In the genomic region with DNA sequence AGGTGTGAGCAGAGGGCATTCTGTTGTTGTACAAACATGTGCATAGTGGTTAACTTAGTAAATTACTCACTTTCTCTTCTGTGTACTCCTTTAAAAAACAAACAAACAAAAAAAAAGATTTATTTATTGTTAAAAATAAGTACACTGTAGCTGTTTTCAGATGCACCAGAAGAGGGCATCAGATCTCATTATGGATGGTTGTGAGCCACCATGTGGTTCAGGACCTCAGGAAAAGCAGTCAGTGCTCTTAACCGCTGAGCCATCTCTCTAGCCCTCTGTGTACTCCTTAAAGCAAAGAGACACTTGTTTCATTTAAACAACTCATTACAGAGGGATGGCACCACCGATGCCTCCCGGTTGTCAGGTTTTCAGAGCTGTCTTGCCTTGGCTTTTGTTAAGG, we compare ENCODE assay signal across 11 mouse cellular contexts. TPM values are rescaled to one million over a fixed set of nuclear protein-coding genes. Genes with fewer than 3 reads are reported as not detected.
DNase-seq lines count a peak whose midpoint lies in the region; ATAC-seq and TF ChIP-seq lines count a peak whose summit lies in the region.
"Had no signal": no experiment of that assay in that cellular context is flagged by ENCODE, and none has a peak within 500 bp of the region (broad histone marks: within the 10 kb centered on the region; RNA-seq: fewer than 3 reads in every experiment).

No protein-coding gene starts in this region.

- H3K4me1 ChIP-seq in lung, postnatal 0 days (ENCODE audit: insufficient read depth, low read depth, low read length), result no peaks in the 10 kb centered on the region
- no peaks in the 10 kb centered on the region for H3K4me1 ChIP-seq in intestine, embryonic 15.5 days (replicated peaks)

- DNase-seq in heart, postnatal 4 days, result peak; percentile 30
- DNase-seq in heart, adult 8-10 months (ENCODE audit: low spot score), result no peak
- DNase-seq in lung, postnatal 0 days (ENCODE audit: low spot score), result no peak
- no peak for DNase-seq in lung, postnatal 14 days
- peak; percentile 9 for DNase-seq in MN1 (ENCODE audit: low spot score)
- peak; percentile 35 for DNase-seq in naive thymus-derived CD4-positive, alpha-beta T cell, adult 2 months (ENCODE audit: low read depth)
- no peak for DNase-seq in right cerebral cortex, postnatal 14 days
- DNase-seq: cerebellum, adult 11 months; right cerebral cortex, postnatal 4 days; thymus, postnatal 14 days had no signal

- peak; percentile 55 for TF ChIP-seq CTCF in lung, postnatal 0 days (IDR thresholded peaks at IDR 0.05)

- no peak for TF ChIP-seq EP300 in lung, postnatal 0 days (IDR thresholded peaks at IDR 0.05)

- H3K36me3 ChIP-seq in lung, postnatal 0 days (ENCODE audit: insufficient read depth, low read length), result peaks cover 29% of the 10 kb centered on the region; the same call in 1 of the 2 replicates
- H3K36me3 ChIP-seq in intestine, embryonic 15.5 days, result peaks cover 20% of the 10 kb centered on the region; the same call in 1 of the 2 replicates

- no peak overlapping the region for H3K9ac ChIP-seq in lung, postnatal 0 days (replicated peaks; ENCODE audit: low read depth)
- H3K9ac ChIP-seq in intestine, embryonic 15.5 days, result no peak overlapping the region

- H3K4me3 ChIP-seq in lung, postnatal 0 days (ENCODE audit: low read depth, low read length), result no peak overlapping the region
- H3K4me3 ChIP-seq in intestine, embryonic 15.5 days (replicated peaks), result no peak overlapping the region

- H3K9me3 ChIP-seq in lung, postnatal 0 days (ENCODE audit: low read length), result no peaks in the 10 kb centered on the region
- no peaks in the 10 kb centered on the region for H3K9me3 ChIP-seq in intestine, embryonic 15.5 days

- WGBS in lung, postnatal 0 days, result 49% methylated on average over 3 of the region's 3 CpGs
- WGBS in intestine, embryonic 15.5 days, result 62% methylated on average over 3 of the region's 3 CpGs

- H3K27ac ChIP-seq in lung, postnatal 0 days (ENCODE audit: low read length), result no peak overlapping the region
- H3K27ac ChIP-seq in intestine, embryonic 15.5 days, result no peak overlapping the region

- no peaks in the 10 kb centered on the region for H3K27me3 ChIP-seq in lung, postnatal 0 days (replicated peaks; ENCODE audit: insufficient read depth, low read length)
- no peaks in the 10 kb centered on the region for H3K27me3 ChIP-seq in intestine, embryonic 15.5 days (replicated peaks)

- ATAC-seq in lung, postnatal 0 days, result no peak
- ATAC-seq in intestine, embryonic 15.5 days, result no peak

- H3K4me2 ChIP-seq in lung, postnatal 0 days (replicated peaks; ENCODE audit: low read depth, low read length), result no peak overlapping the region
- no peak overlapping the region for H3K4me2 ChIP-seq in intestine, embryonic 15.5 days (replicated peaks)

RNA-seq across cellular contexts. Expression of a gene that starts 16.5 kb away (rescaled TPM):
- 10 to 100 TPM; 13.2 to 14.5 TPM for total RNA-seq in heart, postnatal 4 days (2021)
- total RNA-seq in heart, adult 8-10 months (2022), result 1 to 10 TPM; 4.1 to 5.1 (median 4.8) TPM
- polyA plus RNA-seq in lung, postnatal 0 days (2015; fragmentation: Nextera tagmentation; extraction: Ambion mirVana), result 27.0 and 28.3 TPM in 2 replicates
- polyA plus RNA-seq in intestine, embryonic 15.5 days (2015; fragmentation: Nextera tagmentation; extraction: Ambion mirVana), result 35.4 and 39.7 TPM in 2 replicates

RNA-seq across cellular contexts. Expression of a gene that starts 46.9 kb away (rescaled TPM):
- total RNA-seq in heart, postnatal 4 days (2021), result 10 to 100 TPM; 55.5 to 58.6 TPM
- 10 to 100 TPM; 11.1 to 15.7 (median 13.5) TPM for total RNA-seq in heart, adult 8-10 months (2022)
- 15.3 and 18.0 TPM in 2 replicates for polyA plus RNA-seq in lung, postnatal 0 days (2015; fragmentation: Nextera tagmentation; extraction: Ambion mirVana)
- polyA plus RNA-seq in intestine, embryonic 15.5 days (2015; fragmentation: Nextera tagmentation; extraction: Ambion mirVana), result 32.1 and 32.3 TPM in 2 replicates

Comparison
In these comparisons a context has a peak if more than half of its experiments do, and no peak if none do; other contexts are left out.
1. DNase-seq: peak in heart, postnatal 4 days (single experiment), MN1 (single experiment) and naive thymus-derived CD4-positive, alpha-beta T cell, adult 2 months (single experiment); none in heart, adult 8-10 months (single experiment), lung, postnatal 0 days (single experiment), lung, postnatal 14 days (single experiment) and right cerebral cortex, postnatal 14 days (single experiment).